Mouse (Mus musculus) liver, adult 2 months (tissue): ENCODE measurements around the gene Cdr2. TPM values are rescaled to one million over a fixed set of nuclear protein-coding genes. Genes with fewer than 3 reads are reported as not detected.
"Not testable (repeated sequence)": the region's sequence is repeated elsewhere in the genome, so short reads cannot be mapped to it uniquely, and the experiment has no call there.

Experiments
- DNase-seq: peaks from one replicate; pipeline ENCODE4 v3.0.0-alpha.2; 2011; ENCODE audit warnings: low read depth, low spot score; ENCODE audit errors: extremely low read depth
- H3K27ac ChIP-seq: fragments of 200-500 bp; replicated peaks from 2 replicates; pipeline ENCODE4 v1.5.1; 2012; ENCODE audit warnings: low read depth, mild to moderate bottlenecking, control low read depth, inconsistent platforms, low read length; ENCODE audit not compliant: insufficient read depth
- H3K27me3 ChIP-seq: fragments of 200-500 bp; 2 replicates; pipeline ENCODE4 v1.6.1; 2012; ENCODE audit warnings: mild to moderate bottlenecking, moderate library complexity, low read length, inconsistent platforms; ENCODE audit not compliant: control insufficient read depth, insufficient read depth
- H3K36me3 ChIP-seq: fragments of 200-500 bp; 2 replicates; pipeline ENCODE4 v1.6.1; 2012; ENCODE audit warnings: low read length, inconsistent platforms; ENCODE audit not compliant: control insufficient read depth, insufficient read depth
- H3K4me1 ChIP-seq: fragments of 200-500 bp; 2 replicates; pipeline ENCODE4 v1.6.1; 2011; ENCODE audit warnings: low read length; ENCODE audit not compliant: control insufficient read depth, insufficient read depth
- H3K4me3 ChIP-seq: fragments of 200-500 bp; 2 replicates; pipeline ENCODE4 v1.5.1; 2011; ENCODE audit warnings: low read depth, mild to moderate bottlenecking, control low read depth, low read length, moderate library complexity; ENCODE audit not compliant: insufficient read depth
- H3K79me2 ChIP-seq: fragments of 200-500 bp; 2 replicates; pipeline ENCODE4 v1.6.1; 2012; ENCODE audit warnings: inconsistent platforms, mild to moderate bottlenecking, low read length, moderate library complexity; ENCODE audit not compliant: control insufficient read depth, insufficient read depth
- H3K9ac ChIP-seq: fragments of 200-500 bp; 2 replicates; pipeline ENCODE4 v1.6.1; 2012; ENCODE audit warnings: low read depth, mild to moderate bottlenecking, control low read depth, inconsistent platforms, low read length
- CTCF ChIP-seq: fragments of 200-500 bp; IDR thresholded peaks from 2 replicates; pipeline ENCODE4 v1.5.1; 2011; ENCODE audit warnings: low read depth, low read length, control low read depth
- POLR2A ChIP-seq: fragments of 200-500 bp; IDR thresholded peaks from 2 replicates; pipeline ENCODE4 v1.6.1; 2011; ENCODE audit warnings: low read length, control low read depth; ENCODE audit not compliant: insufficient read depth; ENCODE audit errors: extremely low read depth
- WGBS: fragments of 180-500 bp; shearing (Covaris S2); methylation state at CpG from one replicate; pipeline ENCODE4 v1.1.7; 2018; 5-methylcytosine and 5-hydroxymethylcytosine counted together
- polyA plus RNA-seq: library from polyadenylated mRNA; depleted of rRNA; stranded (reverse); fragments of >200 nt; gene quantifications from 2 replicates; pipeline ENCODE4 v1.2.3, GENCODE M21; 2012
- total RNA-seq: library from RNA; depleted of rRNA; stranded (reverse); fragments of >200 nt; gene quantifications from 2 replicates; pipeline ENCODE4 v1.2.3, GENCODE M21; 2014

Cdr2 gene
- total and polyA plus RNA-seq, 2 experiments = 0.49 to 0.74 TPM

GRCm38 (mm10) chr7:120980041-120980440, 2.1 kb downstream of the Cdr2 start:
- H3K4me1 ChIP-seq = peaks cover 3% of the 10 kb centered on the region; the same call in 1 of the 2 replicates
- no peaks in the 10 kb centered on the region for H3K36me3 ChIP-seq
- no peak overlapping the region for H3K27ac ChIP-seq
- no peak for DNase-seq
- TF ChIP-seq POLR2A (no peak), CTCF (no peak)
- 0 out of 2 replicates have a peak, but pooled peaks cover 3% of the 10 kb centered on the region for H3K27me3 ChIP-seq
- no peak overlapping the region for H3K4me3 ChIP-seq
- H3K9ac ChIP-seq = no peak overlapping the region
- no peaks in the 10 kb centered on the region for H3K79me2 ChIP-seq
- WGBS = 85% methylated on average over 4 of the region's 4 CpGs

GRCm38 (mm10) chr7:120977063-120977462, 5.0 kb downstream of the Cdr2 start:
- Histone ChIP-seq H3K9ac (no peak overlapping the region), H3K27me3 (0 out of 2 replicates have a peak, but pooled peaks cover 3% of the 10 kb centered on the region), H3K79me2 (no peaks in the 10 kb centered on the region; the same call in 1 of the 2 replicates), H3K36me3 (no peaks in the 10 kb centered on the region), H3K4me1 (peaks cover 3% of the 10 kb centered on the region; the same call in 1 of the 2 replicates), H3K27ac (no peak overlapping the region), H3K4me3 (no peak overlapping the region)
- TF ChIP-seq CTCF (no peak), POLR2A (no peak)
- WGBS = 75% methylated on average over 7 of the region's 7 CpGs
- DNase-seq = no peak

GRCm38 (mm10) chr7:120974001-120974400, 8.1 kb downstream of the Cdr2 start:
- TF ChIP-seq POLR2A (no peak), CTCF (no peak)
- Histone ChIP-seq H3K4me3 (no peak overlapping the region), H3K27me3 (no peaks in the 10 kb centered on the region), H3K4me1 (no peaks in the 10 kb centered on the region), H3K27ac (no peak overlapping the region), H3K9ac (no peak overlapping the region), H3K79me2 (no peaks in the 10 kb centered on the region; the same call in 1 of the 2 replicates), H3K36me3 (no peaks in the 10 kb centered on the region)
- WGBS = 74% methylated on average over 3 of the region's 3 CpGs
- DNase-seq = no peak

DNA sequence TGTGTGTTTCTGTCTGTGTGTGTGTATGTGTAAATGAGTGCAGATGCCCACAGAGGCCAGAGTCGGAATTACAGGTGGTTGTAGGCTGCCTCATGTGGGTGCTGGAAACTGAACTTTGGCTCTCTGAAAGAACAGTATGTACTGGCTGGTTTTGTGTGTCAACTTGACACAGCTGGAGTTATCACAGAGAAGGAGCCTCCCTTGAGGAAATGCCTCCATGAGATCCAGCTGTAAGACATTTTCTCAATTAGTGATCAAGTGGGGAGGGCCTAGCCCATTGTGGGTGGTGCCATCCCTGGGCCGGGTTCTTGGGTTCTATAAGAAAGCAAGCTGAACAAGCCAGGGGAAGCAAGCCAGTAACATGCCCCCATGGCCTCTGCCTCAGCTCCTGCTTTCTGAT, 9.6 kb downstream of the Cdr2 start:
- not testable (repeated sequence) for H3K36me3 ChIP-seq, H3K9ac ChIP-seq, H3K79me2 ChIP-seq, H3K27me3 ChIP-seq, H3K27ac ChIP-seq, H3K4me1 ChIP-seq, DNase-seq, H3K4me3 ChIP-seq
- WGBS = 91% methylated on average over 2 of the region's 2 CpGs

- Histone ChIP-seq H3K9ac (no peak overlapping the region), H3K27ac (no peak overlapping the region)
- WGBS = 82% methylated on average over 5 of the region's 5 CpGs
These were observed 12.0 kb downstream of the Cdr2 start for GRCm38 (mm10) chr7:120970112-120970511.

DNA sequence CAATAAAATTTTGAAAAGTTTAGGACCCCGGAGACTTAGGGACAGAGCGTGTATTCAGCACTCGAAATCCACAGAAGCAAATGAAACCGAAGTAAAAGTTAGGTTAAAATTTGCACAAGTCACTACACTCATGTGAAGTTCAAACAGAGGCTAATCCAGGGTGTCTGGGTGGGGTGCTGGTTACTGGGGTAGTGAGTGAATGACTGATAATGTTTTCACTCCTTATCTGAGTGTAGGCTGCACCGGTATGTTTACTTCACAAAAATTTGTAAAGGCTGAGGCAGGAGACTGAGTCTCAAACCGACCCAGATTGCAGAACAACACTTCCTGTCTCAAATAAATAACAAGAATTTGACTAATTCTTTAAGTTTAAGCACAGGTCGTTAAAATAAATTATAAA, 12.9 kb downstream of the Cdr2 start:
- no peaks in the 10 kb centered on the region for H3K27me3 ChIP-seq
- no peak overlapping the region for H3K9ac ChIP-seq
- 56% methylated on average over 7 of the region's 7 CpGs for WGBS
- no peaks in the 10 kb centered on the region for H3K4me1 ChIP-seq
- TF ChIP-seq POLR2A = no peak
- no peak for TF ChIP-seq CTCF
- H3K4me3 ChIP-seq = no peak overlapping the region
- H3K36me3 ChIP-seq = no peaks in the 10 kb centered on the region
- no peaks in the 10 kb centered on the region for H3K79me2 ChIP-seq
- no peak overlapping the region for H3K27ac ChIP-seq
- no peak for DNase-seq

More at GRCm38 (mm10) chr7:120970112-120970511, 12.0 kb downstream of the Cdr2 start:
- no peak for DNase-seq
- no peak for TF ChIP-seq CTCF
- no peak for TF ChIP-seq POLR2A
- H3K27me3 ChIP-seq = no peaks in the 10 kb centered on the region
- H3K4me1 ChIP-seq = no peaks in the 10 kb centered on the region
- H3K36me3 ChIP-seq = no peaks in the 10 kb centered on the region
- H3K79me2 ChIP-seq = no peaks in the 10 kb centered on the region; the same call in 1 of the 2 replicates
- H3K4me3 ChIP-seq = no peak overlapping the region
